Mouse (Mus musculus) layer of hippocampus, postnatal 36 days (tissue): ENCODE measurements around the gene Sertad1. TPM values are rescaled to one million over a fixed set of nuclear protein-coding genes. Genes with fewer than 3 reads are reported as not detected.

ENCODE experiments used
- DNase-seq, 2 experiments: peaks; one replicate each; pipeline ENCODE4 v3.0.0; 2022
- total RNA-seq, 2 experiments: library from RNA; stranded (reverse); gene quantifications; 2 replicates each; pipeline ENCODE4 v1.2.3; 2021

Gene Sertad1
- 1 to 10 TPM; 6.4 to 7.0 TPM for total RNA-seq

GRCm38 (mm10) chr7:27486770-27487697 lies at the start of gene Sertad1:
Sertad1 (plus strand) TSS chr7:27486910.
- peak; percentile 100 for DNase-seq

DNA sequence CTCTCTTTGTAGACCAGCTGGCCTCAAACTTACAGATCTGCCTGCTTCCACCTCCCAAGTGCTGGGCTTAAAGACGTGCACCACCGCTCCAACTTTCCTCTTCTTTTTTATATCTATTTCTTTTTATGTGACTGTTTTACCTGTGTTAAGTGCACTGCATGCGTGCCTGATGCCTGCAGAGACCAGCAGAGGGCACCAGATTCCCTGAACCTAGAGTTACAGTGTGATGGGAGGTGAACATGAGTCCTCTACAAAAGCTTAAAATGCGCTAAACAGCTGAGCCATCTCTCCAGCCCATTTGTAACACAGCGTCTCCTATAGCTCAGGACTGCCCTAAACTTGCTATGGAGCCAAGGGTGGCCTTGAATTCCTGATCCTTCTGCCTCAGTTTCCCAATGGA lies 49.2 kb upstream of the Sertad1 start:
- no peak for DNase-seq

- DNase-seq: no peak
Observed at GRCm38 (mm10) chr7:27440014-27440413, 46.7 kb upstream of the Sertad1 start.

DNA sequence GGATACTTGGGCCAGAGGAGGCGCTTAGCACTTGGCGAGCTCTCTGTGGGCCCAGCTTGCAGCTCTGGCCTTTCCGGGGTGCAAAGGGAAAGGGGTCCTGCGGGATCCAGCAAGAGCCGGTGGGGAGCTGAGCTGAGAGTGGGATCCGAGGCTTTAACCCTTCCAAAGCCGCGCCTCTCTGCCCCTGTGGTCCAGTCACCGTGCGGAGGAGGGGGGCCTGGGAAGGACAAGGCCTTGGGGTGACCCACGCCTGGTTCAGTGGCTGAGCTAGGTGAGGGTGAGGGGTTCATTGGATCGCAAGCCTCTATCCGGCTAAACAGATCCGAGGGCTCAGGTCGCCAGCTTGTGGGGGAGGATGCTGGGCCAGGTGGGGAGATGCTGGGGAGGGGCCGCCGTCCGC lies 40.7 kb upstream of the Sertad1 start:
- DNase-seq: no peak

- peak; percentile 55 to 69 for DNase-seq
Observed at GRCm38 (mm10) chr7:27446521-27447418, 39.9 kb upstream of the Sertad1 start.

DNA sequence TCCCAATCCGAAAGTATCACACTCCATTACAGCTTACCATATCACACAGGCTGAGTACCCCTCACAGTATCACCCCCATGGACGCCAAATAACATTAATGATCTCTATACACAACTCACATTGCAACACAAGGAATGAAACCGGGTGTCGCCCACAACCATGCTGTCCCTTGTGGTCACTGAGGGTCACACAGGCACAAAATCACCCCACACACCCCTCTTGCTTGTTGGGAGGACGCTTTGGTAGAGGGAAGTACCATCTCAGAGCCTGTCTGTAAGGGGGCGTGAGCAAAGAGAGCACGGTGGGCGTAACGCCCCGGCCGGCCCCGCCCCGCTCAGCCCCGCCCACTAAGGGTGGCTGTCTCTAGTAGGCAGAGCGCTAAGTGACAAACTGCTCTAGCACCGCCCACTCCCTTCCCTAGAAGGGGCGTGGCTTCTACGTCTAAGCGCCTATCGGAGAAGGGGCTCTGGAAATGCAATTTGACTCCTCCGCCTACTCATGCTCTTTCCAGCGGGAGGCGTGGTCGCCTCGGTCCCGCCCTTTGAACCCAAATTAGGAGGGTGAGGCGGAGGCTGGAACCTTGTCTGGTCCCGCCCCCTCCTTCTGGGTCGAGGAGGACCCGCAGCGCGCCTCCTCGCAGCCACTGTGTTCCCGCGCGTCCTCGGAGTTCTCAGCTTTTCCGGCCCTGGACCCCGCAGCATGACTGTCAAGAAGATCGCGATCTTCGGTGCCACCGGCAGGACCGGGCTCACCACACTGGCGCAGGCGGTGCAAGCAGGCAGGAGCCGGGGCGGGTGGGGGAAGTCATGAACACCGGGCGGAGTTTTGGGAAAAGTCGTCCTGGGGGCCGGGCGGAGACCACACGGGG lies 39.1 kb upstream of the Sertad1 start, which contains the start of the genes Sptbn4 and Blvrb:
Sptbn4 (minus strand) TSS at position 268 of the 868 bp plus-strand sequence.
Blvrb (plus strand) TSS at position 560 of the 868 bp plus-strand sequence.
- DNase-seq: peak; percentile 97 to 99

DNA sequence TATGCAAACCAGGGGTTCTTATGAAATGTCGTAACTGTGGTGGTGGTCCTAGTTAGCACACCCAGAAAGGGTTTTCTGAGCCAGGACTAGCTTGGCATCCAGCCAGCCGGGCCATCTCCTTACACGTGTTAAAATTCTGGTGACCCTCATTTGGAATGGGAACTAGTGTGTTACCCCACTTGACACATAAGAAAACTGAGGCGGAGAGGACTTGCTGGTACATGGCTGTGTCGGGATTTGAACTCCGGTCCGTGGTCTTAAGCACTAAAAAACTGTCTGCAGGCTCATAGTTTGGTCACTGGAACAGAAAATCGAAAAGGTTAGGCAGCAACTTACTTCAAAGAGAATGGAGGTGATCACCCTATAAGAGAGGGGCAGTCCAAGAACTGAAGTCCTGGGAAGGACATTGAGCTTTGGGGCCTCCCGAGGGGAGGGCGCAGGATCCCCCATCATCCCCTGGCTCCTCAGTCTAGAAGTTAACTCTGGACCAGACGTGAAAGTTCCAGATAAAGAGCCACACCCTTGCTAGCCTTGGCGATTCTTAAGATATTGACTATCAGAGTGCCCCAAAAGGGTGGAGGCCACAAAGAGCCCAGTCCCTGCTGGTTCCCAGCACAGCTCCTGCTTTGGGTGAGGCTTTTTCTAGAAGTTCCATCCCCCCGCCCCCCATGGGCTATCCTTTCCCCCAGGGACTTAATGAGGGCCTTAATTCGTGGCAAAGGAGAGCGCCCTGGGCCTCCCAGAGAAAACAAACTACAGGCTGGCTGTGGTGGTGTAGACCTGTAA lies 38.1 kb upstream of the Sertad1 start:
- no peak for DNase-seq

DNA sequence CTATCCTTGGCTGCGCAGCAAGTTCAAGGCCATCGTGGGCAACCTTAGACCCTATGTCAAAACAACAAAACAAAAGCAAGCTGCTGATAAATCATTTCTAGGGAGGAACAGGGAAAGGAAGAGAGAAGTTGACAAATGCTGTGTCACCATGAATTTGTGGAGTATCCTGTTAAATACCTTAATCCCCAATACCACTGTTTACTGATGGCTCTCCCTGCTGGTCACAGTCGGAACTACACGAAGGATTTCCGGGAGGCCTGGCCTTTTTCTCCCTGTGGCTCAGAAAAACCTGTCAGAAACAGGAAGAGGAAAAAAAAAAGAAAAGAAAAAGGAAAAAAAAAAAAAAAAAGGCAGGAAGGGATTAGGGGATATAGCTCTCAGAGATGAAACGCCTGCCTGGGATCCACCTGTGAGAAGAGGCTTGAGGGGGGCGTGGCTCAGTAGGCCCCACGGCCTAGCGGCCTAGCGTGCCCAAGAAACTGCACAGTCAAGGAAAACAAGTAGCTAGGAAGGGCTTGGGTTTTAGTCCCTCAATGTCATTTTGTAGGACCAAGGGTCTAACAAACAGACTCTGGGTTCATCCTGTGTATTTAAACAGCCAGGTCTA lies 37.4 kb upstream of the Sertad1 start:
- DNase-seq: peak; percentile 56 to 65

GRCm38 (mm10) chr7:27451359-27451758 lies 35.4 kb upstream of the Sertad1 start:
- no peak for DNase-seq

GRCm38 (mm10) chr7:27452206-27452770 lies 34.4 kb upstream of the Sertad1 start:
- no peak for DNase-seq

GRCm38 (mm10) chr7:27454461-27455121 lies 32.1 kb upstream of the Sertad1 start:
- no peak for DNase-seq

DNA sequence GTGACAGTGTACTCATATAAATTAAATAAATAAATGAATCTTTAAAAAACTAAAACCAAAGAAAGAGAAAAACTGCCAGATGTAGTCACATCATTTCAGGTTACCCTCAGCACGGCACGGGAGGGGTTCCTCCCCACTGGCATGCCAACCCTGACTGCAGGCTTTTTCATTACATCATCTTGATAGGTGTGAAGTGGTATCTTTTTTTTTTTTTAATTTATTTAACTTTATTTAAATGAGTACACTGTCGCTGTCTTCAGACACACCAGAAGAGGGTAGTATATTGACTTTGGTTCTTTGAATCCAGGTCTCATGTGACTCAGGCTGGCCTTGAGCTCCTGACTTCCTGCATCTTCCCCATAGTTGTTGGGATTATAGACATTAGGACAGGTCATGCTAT lies 31.4 kb upstream of the Sertad1 start:
- no peak for DNase-seq

DNA sequence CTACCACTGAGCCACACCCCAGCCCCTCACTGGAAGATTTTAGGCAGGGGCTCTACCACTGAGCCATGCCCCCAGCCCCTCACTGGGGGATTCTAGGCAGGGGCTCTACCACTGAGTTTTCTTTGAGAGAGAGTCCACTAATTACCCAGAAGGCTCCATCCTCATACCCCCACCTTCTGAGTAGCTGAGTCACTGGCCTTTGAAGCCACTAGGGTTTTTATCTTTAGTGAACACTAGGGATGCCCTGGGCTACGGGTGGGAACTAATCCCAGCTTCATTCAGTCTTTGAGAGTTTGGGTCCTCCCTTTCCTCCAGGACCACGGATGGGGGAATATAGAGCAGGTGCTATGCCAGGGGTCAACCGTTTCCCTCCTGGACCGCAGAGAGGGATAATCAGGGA lies 28.1 kb upstream of the Sertad1 start:
- no peak for DNase-seq

GRCm38 (mm10) chr7:27459640-27460039 lies 27.1 kb upstream of the Sertad1 start:
- no peak for DNase-seq

DNA sequence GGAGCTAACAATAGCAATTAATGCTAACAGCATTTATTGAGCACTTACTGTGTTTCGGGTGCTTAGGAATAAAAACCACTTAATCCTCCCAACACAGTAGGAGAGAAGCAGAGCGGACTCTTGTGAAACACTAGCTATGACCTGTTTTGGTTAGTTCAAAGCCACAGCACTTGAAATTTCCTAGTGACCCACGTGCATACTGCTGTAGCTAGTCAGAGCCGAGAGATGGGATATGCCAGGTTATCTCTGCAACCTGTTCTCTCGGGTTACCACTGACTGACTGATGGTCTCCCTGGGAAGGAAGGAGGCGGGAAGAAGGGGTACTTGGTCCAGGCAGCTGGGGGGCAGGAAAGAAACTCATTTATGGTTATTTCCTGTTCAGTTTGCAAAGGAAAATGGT lies 26.2 kb upstream of the Sertad1 start:
- DNase-seq: no peak

- no peak for DNase-seq
Observed at GRCm38 (mm10) chr7:27467648-27468047, 19.1 kb upstream of the Sertad1 start.

DNA sequence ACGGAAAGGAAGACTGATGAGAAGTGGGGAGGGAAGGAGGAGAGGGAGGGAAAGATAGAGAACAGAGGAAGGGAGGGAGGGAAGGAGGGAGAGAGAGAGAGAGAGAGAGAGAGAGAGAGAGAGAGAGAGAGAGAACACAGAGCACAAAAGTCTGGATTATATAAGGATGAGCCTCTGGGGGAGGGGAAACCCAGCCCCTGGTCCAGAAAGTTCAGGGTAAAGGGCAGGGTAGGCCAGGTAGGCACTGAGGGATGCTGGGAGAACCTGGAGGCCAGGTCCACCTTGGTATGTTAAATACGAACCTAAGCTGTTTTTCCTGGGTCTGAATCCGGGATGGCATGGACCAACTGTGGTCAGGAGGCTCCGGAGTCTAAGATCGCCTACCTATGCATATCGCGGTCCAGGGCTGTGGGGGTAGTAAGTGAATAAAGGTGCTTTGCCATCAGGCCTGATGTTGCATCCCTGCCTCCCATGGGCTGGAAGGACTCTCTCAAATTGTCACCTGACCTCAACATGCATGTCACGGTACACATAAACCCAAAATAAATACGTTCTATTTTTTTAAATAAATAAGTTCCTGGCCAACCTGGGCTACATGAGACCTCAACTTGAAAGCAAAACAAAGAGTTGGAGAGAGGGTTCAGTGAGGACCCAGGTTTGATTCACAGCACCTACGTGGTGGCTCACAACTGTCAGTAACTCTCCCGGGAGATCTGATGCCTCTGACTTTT lies 15.2 kb upstream of the Sertad1 start:
- no peak for DNase-seq

GRCm38 (mm10) chr7:27472596-27472995 lies 14.1 kb upstream of the Sertad1 start:
- no peak for DNase-seq
